Mouse (Mus musculus): ENCODE data around the gene Cmip. TPM values are rescaled to one million over a fixed set of nuclear protein-coding genes. Genes with fewer than 3 reads are reported as not detected.

The Cmip gene
- polyA plus RNA-seq, 1 experiment from 2014 or later = 47.1 TPM

DNA sequence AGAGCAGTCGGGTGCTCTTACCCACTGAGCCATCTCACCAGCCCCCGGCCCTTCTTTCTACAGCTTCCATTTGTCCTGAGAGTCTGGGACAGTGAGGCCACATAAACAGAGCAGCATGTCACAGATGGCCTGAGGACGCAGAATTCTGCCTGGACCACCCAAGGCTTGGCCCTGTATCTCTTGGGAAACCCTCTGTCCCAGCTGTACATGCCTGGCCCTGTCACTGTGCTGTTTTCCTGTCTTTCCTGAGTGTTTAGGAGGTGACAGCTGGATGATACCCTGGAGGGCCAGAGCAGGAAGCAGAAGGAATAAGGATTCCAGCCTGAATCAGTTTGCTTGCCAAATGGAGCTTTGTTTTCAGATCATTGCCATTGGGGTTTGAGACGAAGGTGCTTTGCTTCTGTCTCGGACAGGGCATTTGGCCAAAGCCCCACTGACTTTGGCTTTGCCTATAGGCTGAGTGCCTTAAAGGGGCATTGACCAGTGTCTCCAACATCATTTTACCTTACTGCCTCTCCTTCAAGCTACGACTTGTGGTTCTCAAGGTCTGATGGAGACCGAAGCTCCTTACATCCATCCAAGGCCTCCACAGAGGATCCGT lies 54.2 kb downstream of the Cmip start:
- no peak overlapping the region for H3K4me3 ChIP-seq (ENCODE audit: low read depth, low read length)
- no peaks in the 10 kb centered on the region for H3K9me3 ChIP-seq (ENCODE audit: control insufficient read depth)
- no peak overlapping the region for H3K9ac ChIP-seq (ENCODE audit: low read depth, low read length)
- H3K4me1 ChIP-seq (replicated peaks; ENCODE audit: control insufficient read depth, insufficient read depth, low read length) = peaks cover 33% of the 10 kb centered on the region
- H3K4me2 ChIP-seq (replicated peaks; ENCODE audit: low read depth) = no peak overlapping the region
- peak overlapping the region; percentile 57 for H3K27ac ChIP-seq (ENCODE audit: low read depth, low read length)
- H3K27me3 ChIP-seq (replicated peaks; ENCODE audit: control insufficient read depth, insufficient read depth, low read length) = no peaks in the 10 kb centered on the region
- ATAC-seq = no peak
- WGBS = 75% methylated on average over 8 of the region's 8 CpGs
- TF ChIP-seq CTCF (IDR thresholded peaks at IDR 0.05; ENCODE audit: low read depth) = no peak
- peaks cover 3% of the 10 kb centered on the region; the same call in 1 of the 2 replicates for H3K36me3 ChIP-seq (ENCODE audit: control insufficient read depth, insufficient read depth)

DNA sequence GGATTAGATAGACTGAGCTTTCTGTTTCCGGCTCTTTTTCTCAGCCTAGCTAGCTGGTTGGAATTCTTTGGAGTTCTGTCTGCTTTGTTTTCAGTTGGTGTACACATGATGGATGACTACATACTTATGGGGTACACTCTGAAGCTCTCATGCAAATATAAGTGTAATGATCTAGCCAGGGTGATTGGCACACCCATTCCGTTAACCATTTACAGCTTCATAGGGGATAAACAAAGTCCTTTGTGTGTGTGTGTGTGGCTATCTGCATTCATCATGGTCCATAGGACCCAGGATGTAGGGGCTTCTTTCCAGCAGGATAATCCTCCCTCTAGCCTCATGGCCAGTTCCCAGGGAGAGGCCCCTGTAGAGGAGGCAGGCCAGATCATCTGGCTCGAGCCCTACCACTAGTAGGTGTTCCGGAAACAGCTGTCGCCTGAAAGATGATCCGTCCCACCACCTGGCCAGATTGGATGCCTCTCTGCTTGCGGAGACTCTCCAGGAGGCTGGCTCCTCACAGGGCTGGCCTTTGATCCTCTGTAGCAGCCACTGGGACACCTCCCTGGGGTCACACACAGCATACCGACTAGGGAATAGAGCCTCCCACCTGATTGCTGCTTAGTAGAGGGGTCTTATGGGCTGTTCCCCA lies 57.6 kb downstream of the Cmip start:
- no peak overlapping the region for H3K4me3 ChIP-seq (ENCODE audit: low read depth, low read length)

DNA sequence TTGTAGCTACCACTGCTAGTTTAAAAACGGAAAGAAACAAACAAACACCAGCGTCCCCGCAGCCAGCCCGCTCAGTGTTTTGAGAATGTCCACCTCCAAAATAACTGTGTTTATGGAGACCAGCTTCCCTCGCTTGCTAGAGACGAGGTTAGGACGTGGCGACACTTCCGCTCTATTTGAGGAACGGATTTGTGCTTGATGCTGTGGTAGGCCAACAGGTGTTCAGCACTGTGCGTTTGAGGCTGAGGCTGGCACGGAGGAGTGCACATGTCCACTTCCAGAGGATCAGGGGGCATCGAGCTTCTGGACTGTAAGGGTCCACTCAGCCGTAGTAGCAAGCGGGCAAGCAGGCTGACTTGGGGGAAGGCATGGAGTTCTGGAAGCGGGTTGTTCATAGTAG lies 58.9 kb downstream of the Cmip start:
- no peak for TF ChIP-seq CTCF (IDR thresholded peaks at IDR 0.05; ENCODE audit: low read depth)
- WGBS = 84% methylated on average over 16 of the region's 16 CpGs

More for the DNA sequence above, 57.6 kb downstream of the Cmip start:
- Histone ChIP-seq H3K4me2 (replicated peaks; ENCODE audit: low read depth) (no peak overlapping the region; the same call in 1 of the 2 replicates), H3K9ac (ENCODE audit: low read depth, low read length) (no peak overlapping the region), H3K4me1 (replicated peaks; ENCODE audit: control insufficient read depth, insufficient read depth, low read length) (peaks cover 18% of the 10 kb centered on the region), H3K9me3 (ENCODE audit: control insufficient read depth) (no peaks in the 10 kb centered on the region), H3K27me3 (replicated peaks; ENCODE audit: control insufficient read depth, insufficient read depth, low read length) (no peaks in the 10 kb centered on the region), H3K36me3 (ENCODE audit: control insufficient read depth, insufficient read depth) (peaks cover 18% of the 10 kb centered on the region; the same call in 1 of the 2 replicates), H3K27ac (ENCODE audit: low read depth, low read length) (peak overlapping the region; percentile 62)
- 29% methylated on average over 8 of the region's 8 CpGs for WGBS
- TF ChIP-seq CTCF (IDR thresholded peaks at IDR 0.05; ENCODE audit: low read depth) = 0 out of 2 replicates have a peak, but pooled peaks have one; percentile 5
- ATAC-seq = peak; percentile 35

DNA sequence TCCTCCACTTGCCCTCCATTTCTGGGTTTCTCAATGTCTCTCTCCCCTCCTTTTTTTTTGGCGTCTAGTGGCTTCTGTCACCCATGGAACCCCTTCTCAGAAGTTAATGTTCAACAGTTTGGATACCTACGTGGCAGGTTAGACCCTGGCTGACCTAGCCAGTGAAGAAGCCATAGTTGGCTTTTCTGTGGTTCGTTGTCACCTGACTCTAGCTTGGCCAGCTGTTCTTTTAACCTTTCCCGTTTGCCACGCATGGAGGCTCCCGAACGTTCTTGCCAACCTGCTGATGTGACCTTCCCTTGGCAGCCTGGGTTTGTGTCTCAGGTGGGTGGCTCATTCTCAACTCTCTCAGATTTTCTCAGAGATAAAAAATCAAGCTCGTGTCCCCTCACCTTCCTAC lies 60.6 kb downstream of the Cmip start:
- no peak overlapping the region for H3K9ac ChIP-seq (ENCODE audit: low read depth, low read length)
- peaks cover 21% of the 10 kb centered on the region for H3K4me1 ChIP-seq (replicated peaks; ENCODE audit: control insufficient read depth, insufficient read depth, low read length)
- TF ChIP-seq CTCF (IDR thresholded peaks at IDR 0.05; ENCODE audit: low read depth) = no peak
- no peak for ATAC-seq
- peaks cover 25% of the 10 kb centered on the region; the same call in 1 of the 2 replicates for H3K36me3 ChIP-seq (ENCODE audit: control insufficient read depth, insufficient read depth)
- H3K4me2 ChIP-seq (replicated peaks; ENCODE audit: low read depth) = no peak overlapping the region
- H3K4me3 ChIP-seq (ENCODE audit: low read depth, low read length) = no peak overlapping the region
- no peaks in the 10 kb centered on the region for H3K9me3 ChIP-seq (ENCODE audit: control insufficient read depth)
- H3K27ac ChIP-seq (ENCODE audit: low read depth, low read length) = no peak overlapping the region
- WGBS = 74% methylated on average over 8 of the region's 8 CpGs
- H3K27me3 ChIP-seq (replicated peaks; ENCODE audit: control insufficient read depth, insufficient read depth, low read length) = no peaks in the 10 kb centered on the region

More for the DNA sequence above, 58.9 kb downstream of the Cmip start:
- Histone ChIP-seq H3K36me3 (ENCODE audit: control insufficient read depth, insufficient read depth) (peaks cover 25% of the 10 kb centered on the region; the same call in 1 of the 2 replicates), H3K27ac (ENCODE audit: low read depth, low read length) (0 out of 2 replicates have a peak overlapping the region, but pooled peaks have one; percentile 17), H3K4me1 (replicated peaks; ENCODE audit: control insufficient read depth, insufficient read depth, low read length) (peaks cover 18% of the 10 kb centered on the region), H3K4me2 (replicated peaks; ENCODE audit: low read depth) (no peak overlapping the region), H3K9me3 (ENCODE audit: control insufficient read depth) (no peaks in the 10 kb centered on the region), H3K4me3 (ENCODE audit: low read depth, low read length) (no peak overlapping the region), H3K9ac (ENCODE audit: low read depth, low read length) (no peak overlapping the region), H3K27me3 (replicated peaks; ENCODE audit: control insufficient read depth, insufficient read depth, low read length) (no peaks in the 10 kb centered on the region)
- ATAC-seq = no peak

DNA sequence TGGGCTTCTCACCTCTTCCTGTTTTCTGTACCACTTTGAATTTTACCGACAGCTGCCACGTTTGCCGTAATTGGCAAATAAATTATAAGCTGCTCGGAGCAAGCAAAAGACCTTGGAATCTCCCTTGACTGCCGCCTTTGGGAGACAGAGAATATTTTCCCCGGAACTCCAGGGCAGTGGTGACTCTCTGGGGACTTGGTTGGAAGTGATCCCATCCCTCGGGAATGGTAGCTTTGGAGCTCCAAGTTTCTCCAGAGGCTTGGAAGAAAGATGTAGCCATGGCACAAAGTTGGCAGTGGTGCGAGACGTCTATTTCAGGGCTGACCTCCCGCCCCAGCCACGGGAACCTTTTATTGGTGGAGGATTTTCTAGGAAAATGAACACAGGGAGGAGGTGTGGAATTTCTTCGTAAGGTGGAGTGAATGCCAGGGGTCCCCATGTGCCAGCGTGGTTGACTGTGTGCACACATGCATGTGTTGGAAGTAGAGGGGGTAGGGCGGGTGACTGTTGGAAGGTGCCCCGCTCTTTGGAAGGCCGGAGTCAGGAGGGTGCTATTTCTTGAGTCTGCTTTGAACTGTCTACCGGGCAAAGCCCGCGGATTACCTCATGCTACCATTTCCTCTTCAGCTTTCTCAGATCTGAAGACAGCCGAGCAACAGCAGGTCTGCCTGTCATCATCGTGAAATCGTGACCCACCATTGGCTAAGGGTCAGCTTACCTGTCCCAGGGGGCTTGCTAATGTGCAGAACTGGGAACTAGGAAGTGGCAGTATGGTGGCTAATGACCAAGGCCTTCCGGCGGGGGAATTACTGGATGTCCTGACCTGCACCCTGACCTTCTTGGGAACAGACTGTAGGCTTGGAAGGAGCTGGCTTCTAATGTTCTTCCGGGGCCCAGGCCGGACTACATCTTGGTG lies 62.3 kb downstream of the Cmip start:
- Histone ChIP-seq H3K4me1 (replicated peaks; ENCODE audit: control insufficient read depth, insufficient read depth, low read length) (peaks cover 21% of the 10 kb centered on the region), H3K36me3 (ENCODE audit: control insufficient read depth, insufficient read depth) (peaks cover 25% of the 10 kb centered on the region; the same call in 1 of the 2 replicates), H3K9ac (ENCODE audit: low read depth, low read length) (no peak overlapping the region), H3K9me3 (ENCODE audit: control insufficient read depth) (no peaks in the 10 kb centered on the region), H3K27ac (ENCODE audit: low read depth, low read length) (peak overlapping the region; percentile 22; the same call in 1 of the 2 replicates), H3K4me2 (replicated peaks; ENCODE audit: low read depth) (no peak overlapping the region), H3K27me3 (replicated peaks; ENCODE audit: control insufficient read depth, insufficient read depth, low read length) (no peaks in the 10 kb centered on the region), H3K4me3 (ENCODE audit: low read depth, low read length) (no peak overlapping the region)
- no peak for ATAC-seq
- 86% methylated on average over 26 of the region's 26 CpGs for WGBS
- no peak for TF ChIP-seq CTCF (IDR thresholded peaks at IDR 0.05; ENCODE audit: low read depth)

DNA sequence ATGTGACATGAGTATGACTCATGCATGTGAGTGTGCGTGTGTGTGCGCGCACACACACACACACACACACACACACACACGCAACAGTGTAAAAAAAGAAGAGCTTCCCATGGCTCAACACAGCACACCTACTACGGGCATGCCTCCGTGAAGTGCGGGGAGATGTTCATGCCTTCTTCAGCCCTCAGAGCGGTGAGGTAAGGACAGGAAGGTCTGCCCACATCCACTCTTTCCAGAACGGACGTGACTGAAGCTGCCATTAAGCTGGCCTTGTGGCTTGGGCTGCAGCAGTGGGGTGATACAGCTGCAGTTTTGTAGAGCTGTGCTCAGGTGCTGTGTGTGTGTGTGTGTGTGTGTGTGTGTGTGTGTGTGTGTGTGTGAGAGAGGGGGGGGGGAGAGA lies 63.8 kb downstream of the Cmip start:
- no peak for TF ChIP-seq CTCF (IDR thresholded peaks at IDR 0.05; ENCODE audit: low read depth)
- Histone ChIP-seq H3K27ac (ENCODE audit: low read depth, low read length) (no peak overlapping the region), H3K27me3 (replicated peaks; ENCODE audit: control insufficient read depth, insufficient read depth, low read length) (no peaks in the 10 kb centered on the region), H3K9ac (ENCODE audit: low read depth, low read length) (no peak overlapping the region), H3K9me3 (ENCODE audit: control insufficient read depth) (no peaks in the 10 kb centered on the region), H3K4me1 (replicated peaks; ENCODE audit: control insufficient read depth, insufficient read depth, low read length) (peaks cover 14% of the 10 kb centered on the region), H3K4me2 (replicated peaks; ENCODE audit: low read depth) (no peak overlapping the region), H3K4me3 (ENCODE audit: low read depth, low read length) (no peak overlapping the region), H3K36me3 (ENCODE audit: control insufficient read depth, insufficient read depth) (peaks cover 25% of the 10 kb centered on the region; the same call in 1 of the 2 replicates)
- ATAC-seq = no peak
- 90% methylated on average over 10 of the region's 10 CpGs for WGBS
